Mouse (Mus musculus) liver, embryonic 12.5 days (tissue): ENCODE data around the gene Gm10273. TPM values are rescaled to one million over a fixed set of nuclear protein-coding genes. Genes with fewer than 3 reads are reported as not detected.
"Not testable (repeated sequence)": the region's sequence is repeated elsewhere in the genome, so short reads cannot be mapped to it uniquely, and the experiment has no call there.

ENCODE experiments used
- ATAC-seq: fragments of 200-750 bp; cut with Nextera tagmentation; 2 replicates; pipeline ENCODE4 v1.8.0; 2017; ENCODE audit warnings: moderate number of reproducible peaks, mild to moderate bottlenecking, moderate library complexity
- H3K27ac ChIP-seq: fragments of 300-500 bp; sonication (generic); 2 replicates; pipeline ENCODE4 v1.5.1; 2016; ENCODE audit warnings: mild to moderate bottlenecking
- H3K27me3 ChIP-seq: fragments of 300-500 bp; sonication (generic); replicated peaks from 2 replicates; pipeline ENCODE4 v1.6.1; 2016; ENCODE audit warnings: mild to moderate bottlenecking, moderate library complexity
- H3K36me3 ChIP-seq: fragments of 300-500 bp; sonication (generic); 2 replicates; pipeline ENCODE4 v1.6.1; 2016; ENCODE audit warnings: mild to moderate bottlenecking, moderate library complexity
- H3K4me1 ChIP-seq: fragments of 300-500 bp; sonication (generic); 2 replicates; pipeline ENCODE4 v1.6.1; 2016
- H3K4me2 ChIP-seq: fragments of 300-500 bp; sonication (generic); 2 replicates; pipeline ENCODE4 v1.6.1; 2016; ENCODE audit warnings: mild to moderate bottlenecking, moderate library complexity
- H3K4me3 ChIP-seq: fragments of 300-500 bp; sonication (generic); 2 replicates; pipeline ENCODE4 v1.5.1; 2016; ENCODE audit warnings: mild to moderate bottlenecking, moderate library complexity
- H3K9ac ChIP-seq: fragments of 300-500 bp; sonication (generic); 2 replicates; pipeline ENCODE4 v1.6.1; 2016; ENCODE audit warnings: mild to moderate bottlenecking, moderate library complexity
- H3K9me3 ChIP-seq: fragments of 300-500 bp; sonication (generic); replicated peaks from 2 replicates; pipeline ENCODE4 v1.6.1; 2016; ENCODE audit warnings: mild to moderate bottlenecking, moderate library complexity
- WGBS: fragments of 180-500 bp; shearing (Covaris S2); methylation state at CpG from one replicate; pipeline ENCODE4 v1.1.7; 2016; ENCODE audit not compliant: insufficient replicate concordance; 5-methylcytosine and 5-hydroxymethylcytosine counted together
- polyA plus RNA-seq: library from polyadenylated mRNA; unstranded; fragments of >200 nt; fragmentation: Nextera tagmentation; extraction: Ambion mirVana; gene quantifications from 2 replicates; pipeline ENCODE4 v1.2.1, GENCODE M21; 2016

The Gm10273 gene
- polyA plus RNA-seq, 1 experiment from 2014 or later = 5.2 TPM

- Histone ChIP-seq H3K27ac (no peak overlapping the region), H3K4me1 (peaks cover 24% of the 10 kb centered on the region), H3K9ac (no peak overlapping the region), H3K4me3 (no peak overlapping the region), H3K9me3 (no peaks in the 10 kb centered on the region), H3K36me3 (peaks cover 96% of the 10 kb centered on the region), H3K4me2 (no peak overlapping the region), H3K27me3 (no peaks in the 10 kb centered on the region)
- ATAC-seq = no peak
- WGBS = 76% methylated on average over 4 of the region's 4 CpGs
These were observed 28.2 kb upstream of the Gm10273 start for GRCm38 (mm10) chr10:59367206-59367605.

GRCm38 (mm10) chr10:59368729-59369128, 26.7 kb upstream of the Gm10273 start:
- Histone ChIP-seq H3K4me3 (no peak overlapping the region), H3K36me3 (peaks cover 95% of the 10 kb centered on the region), H3K27ac (no peak overlapping the region), H3K4me1 (peaks cover 11% of the 10 kb centered on the region), H3K27me3 (no peaks in the 10 kb centered on the region), H3K4me2 (no peak overlapping the region), H3K9ac (no peak overlapping the region), H3K9me3 (no peaks in the 10 kb centered on the region)
- 81% methylated on average over 8 of the region's 8 CpGs for WGBS
- ATAC-seq = no peak

- Histone ChIP-seq H3K9ac (no peak overlapping the region), H3K4me3 (no peak overlapping the region), H3K4me1 (peaks cover 8% of the 10 kb centered on the region), H3K36me3 (peaks cover 94% of the 10 kb centered on the region), H3K9me3 (no peaks in the 10 kb centered on the region), H3K4me2 (no peak overlapping the region), H3K27ac (no peak overlapping the region), H3K27me3 (no peaks in the 10 kb centered on the region)
- no peak for ATAC-seq
- WGBS = 77% methylated on average over 9 of the region's 9 CpGs
These were observed 26.0 kb upstream of the Gm10273 start for GRCm38 (mm10) chr10:59369426-59369825.

- no peak overlapping the region for H3K9ac ChIP-seq
- H3K4me2 ChIP-seq = no peak overlapping the region
- no peaks in the 10 kb centered on the region for H3K27me3 ChIP-seq
- peaks cover 23% of the 10 kb centered on the region for H3K36me3 ChIP-seq
- peaks cover 18% of the 10 kb centered on the region for H3K4me1 ChIP-seq
- no peak overlapping the region for H3K27ac ChIP-seq
- no peak overlapping the region for H3K4me3 ChIP-seq
- 84% methylated on average over 10 of the region's 10 CpGs for WGBS
- ATAC-seq = no peak
- no peaks in the 10 kb centered on the region for H3K9me3 ChIP-seq
These were observed 17.5 kb upstream of the Gm10273 start for GRCm38 (mm10) chr10:59377906-59378305.

- peaks cover 17% of the 10 kb centered on the region for H3K36me3 ChIP-seq
- WGBS = 81% methylated on average over 4 of the region's 4 CpGs
- no peak overlapping the region for H3K9ac ChIP-seq
These were observed 16.7 kb upstream of the Gm10273 start for GRCm38 (mm10) chr10:59378728-59379127.

GRCm38 (mm10) chr10:59379927-59380326, 15.5 kb upstream of the Gm10273 start:
- Histone ChIP-seq H3K27me3 (no peaks in the 10 kb centered on the region), H3K9ac (peak overlapping the region; percentile 43), H3K4me2 (peak overlapping the region; percentile 38), H3K27ac (peak overlapping the region; percentile 74), H3K4me1 (peaks cover 18% of the 10 kb centered on the region), H3K4me3 (no peak overlapping the region), H3K36me3 (peaks cover 6% of the 10 kb centered on the region; the same call in 1 of the 2 replicates), H3K9me3 (no peaks in the 10 kb centered on the region)
- peak; percentile 32 for ATAC-seq
- 18% methylated on average over 3 of the region's 3 CpGs for WGBS

More at GRCm38 (mm10) chr10:59378728-59379127, 16.7 kb upstream of the Gm10273 start:
- no peak for ATAC-seq
- Histone ChIP-seq H3K4me3 (no peak overlapping the region), H3K9me3 (no peaks in the 10 kb centered on the region), H3K27ac (no peak overlapping the region), H3K27me3 (no peaks in the 10 kb centered on the region), H3K4me2 (no peak overlapping the region), H3K4me1 (peaks cover 18% of the 10 kb centered on the region)

- Histone ChIP-seq H3K4me2 (peak overlapping the region; percentile 38), H3K27ac (peak overlapping the region; percentile 74), H3K4me3 (no peak overlapping the region), H3K36me3 (0 out of 2 replicates have a peak, but pooled peaks cover 5% of the 10 kb centered on the region), H3K9me3 (no peaks in the 10 kb centered on the region), H3K4me1 (peaks cover 18% of the 10 kb centered on the region), H3K9ac (peak overlapping the region; percentile 43), H3K27me3 (no peaks in the 10 kb centered on the region)
- peak; percentile 73 for ATAC-seq
- WGBS = 36% methylated on average over 2 of the region's 2 CpGs
These were observed 15.0 kb upstream of the Gm10273 start for GRCm38 (mm10) chr10:59380411-59380821.

- not testable (repeated sequence) for H3K9ac ChIP-seq, H3K9me3 ChIP-seq, H3K27me3 ChIP-seq, H3K4me3 ChIP-seq, H3K36me3 ChIP-seq, H3K27ac ChIP-seq, ATAC-seq, H3K4me2 ChIP-seq
- peaks cover 18% of the 10 kb centered on the region for H3K4me1 ChIP-seq
- WGBS = 71% methylated on average over 7 of the region's 10 CpGs
These were observed 13.9 kb upstream of the Gm10273 start for GRCm38 (mm10) chr10:59381563-59381962.

GRCm38 (mm10) chr10:59386951-59387350, 8.5 kb upstream of the Gm10273 start:
- ATAC-seq = no peak
- Histone ChIP-seq H3K4me1 (peaks cover 3% of the 10 kb centered on the region; the same call in 1 of the 2 replicates), H3K4me3 (no peak overlapping the region), H3K36me3 (peaks cover 3% of the 10 kb centered on the region; the same call in 1 of the 2 replicates), H3K27me3 (no peaks in the 10 kb centered on the region), H3K27ac (no peak overlapping the region), H3K9ac (no peak overlapping the region), H3K4me2 (no peak overlapping the region), H3K9me3 (peaks cover 4% of the 10 kb centered on the region; the same call in 1 of the 2 replicates)
- 80% methylated on average over 8 of the region's 8 CpGs for WGBS

GRCm38 (mm10) chr10:59389652-59390051, 5.8 kb upstream of the Gm10273 start:
- ATAC-seq = no peak
- Histone ChIP-seq H3K27ac (no peak overlapping the region), H3K27me3 (no peaks in the 10 kb centered on the region), H3K4me1 (peaks cover 4% of the 10 kb centered on the region; the same call in 1 of the 2 replicates), H3K36me3 (peaks cover 3% of the 10 kb centered on the region; the same call in 1 of the 2 replicates), H3K4me3 (no peak overlapping the region), H3K9me3 (peaks cover 4% of the 10 kb centered on the region; the same call in 1 of the 2 replicates), H3K4me2 (no peak overlapping the region), H3K9ac (no peak overlapping the region)
- 80% methylated on average over 3 of the region's 3 CpGs for WGBS

- peaks cover 4% of the 10 kb centered on the region; the same call in 1 of the 2 replicates for H3K4me1 ChIP-seq
- peaks cover 4% of the 10 kb centered on the region; the same call in 1 of the 2 replicates for H3K9me3 ChIP-seq
- H3K27me3 ChIP-seq = no peaks in the 10 kb centered on the region
- H3K36me3 ChIP-seq = peaks cover 3% of the 10 kb centered on the region; the same call in 1 of the 2 replicates
- no peak overlapping the region for H3K4me3 ChIP-seq
- no peak overlapping the region for H3K27ac ChIP-seq
- WGBS = 4% methylated on average over 4 of the region's 4 CpGs
- ATAC-seq = no peak
- no peak overlapping the region for H3K4me2 ChIP-seq
- H3K9ac ChIP-seq = no peak overlapping the region
These were observed 3.5 kb upstream of the Gm10273 start for GRCm38 (mm10) chr10:59391907-59392306.

- ATAC-seq = peak; percentile 89
- Histone ChIP-seq H3K4me1 (no peaks in the 10 kb centered on the region), H3K9ac (peak within 1 kb of the TSS; percentile 39; the same call in 1 of the 2 replicates), H3K27me3 (no peaks in the 10 kb centered on the region), H3K4me3 (peak within 1 kb of the TSS; percentile 37), H3K4me2 (peak within 1 kb of the TSS; percentile 45), H3K9me3 (no peaks in the 10 kb centered on the region), H3K36me3 (no peaks in the 10 kb centered on the region), H3K27ac (peak within 1 kb of the TSS; percentile 71)
- whole genome bisulfite sequencing = 56% methylated on average over 21 of the region's 21 CpGs
These were observed 7.7 kb downstream of the Gm10273 start, which contains the start of gene Pla2g12b for GRCm38 (mm10) chr10:59402899-59403792. Pla2g12b (plus strand) TSS chr10:59403660.
